Mouse (Mus musculus): ENCODE measurements at regions not wholly inside any gene's neighbourhood (a gene's known extent, or its start where the extent isn't known, plus 50 kb on each side); places are given as distances from the start of the nearest gene placed in this dataset.

GRCm38 (mm10) chr7:40052255-40052654, 534.7 kb downstream of the Zfp619 start:
- DNase-seq (ENCODE audit: low spot score) = no peak

GRCm38 (mm10) chr7:40058836-40059235, 541.3 kb downstream of the Zfp619 start:
- DNase-seq (ENCODE audit: low spot score) = no peak

- DNase-seq (ENCODE audit: low spot score) = no peak
Measured at GRCm38 (mm10) chr7:40064631-40065030, 547.1 kb downstream of the Zfp619 start.

- DNase-seq (ENCODE audit: low spot score) = no peak
Measured at GRCm38 (mm10) chr7:40065526-40065925, 548.0 kb downstream of the Zfp619 start.

- DNase-seq (ENCODE audit: low spot score) = no peak
Measured at GRCm38 (mm10) chr7:40067378-40067777, 549.8 kb downstream of the Zfp619 start.

- no peak for DNase-seq (ENCODE audit: low spot score)
Measured at GRCm38 (mm10) chr7:40071313-40071712, 553.7 kb downstream of the Zfp619 start.

- DNase-seq (ENCODE audit: low spot score) = no peak
Measured at GRCm38 (mm10) chr7:40072478-40072877, 554.9 kb downstream of the Zfp619 start.

GRCm38 (mm10) chr7:40086236-40086635, 568.7 kb downstream of the Zfp619 start:
- DNase-seq (ENCODE audit: low spot score) = no peak

GRCm38 (mm10) chr7:40097094-40097493, 579.5 kb downstream of the Zfp619 start:
- no peak for DNase-seq (ENCODE audit: low spot score)

GRCm38 (mm10) chr7:40103057-40103945, 585.7 kb downstream of the Zfp619 start:
- no peak for DNase-seq (ENCODE audit: low spot score)

- no peak for DNase-seq (ENCODE audit: low spot score)
Measured at GRCm38 (mm10) chr7:40142906-40143305, 625.3 kb downstream of the Zfp619 start.

GRCm38 (mm10) chr7:40144431-40144830, 626.9 kb downstream of the Zfp619 start:
- no peak for DNase-seq (ENCODE audit: low spot score)

- DNase-seq (ENCODE audit: low spot score) = no peak
Measured at GRCm38 (mm10) chr7:40177570-40177969, 660.0 kb downstream of the Zfp619 start.

GRCm38 (mm10) chr7:40195366-40195765, 677.8 kb downstream of the Zfp619 start:
- DNase-seq (ENCODE audit: low spot score) = no peak

- DNase-seq (ENCODE audit: low spot score) = no peak
Measured at GRCm38 (mm10) chr7:40202615-40203014, 685.0 kb downstream of the Zfp619 start.

GRCm38 (mm10) chr7:40211956-40212355, 686.2 kb upstream of the Vstm2b start:
- no peak for DNase-seq (ENCODE audit: low spot score)

- no peak for DNase-seq (ENCODE audit: low spot score)
Measured at GRCm38 (mm10) chr7:40212576-40212975, 685.6 kb upstream of the Vstm2b start.

- no peak for DNase-seq (ENCODE audit: low spot score)
Measured at GRCm38 (mm10) chr7:40213646-40214045, 684.5 kb upstream of the Vstm2b start.

- DNase-seq (ENCODE audit: low spot score) = no peak
Measured at GRCm38 (mm10) chr7:40214395-40214794, 683.7 kb upstream of the Vstm2b start.

- no peak for DNase-seq (ENCODE audit: low spot score)
Measured at GRCm38 (mm10) chr7:40215271-40215670, 682.9 kb upstream of the Vstm2b start.

- DNase-seq (ENCODE audit: low spot score) = no peak
Measured at GRCm38 (mm10) chr7:40220549-40220948, 677.6 kb upstream of the Vstm2b start.

- no peak for DNase-seq (ENCODE audit: low spot score)
Measured at GRCm38 (mm10) chr7:40245188-40245587, 652.9 kb upstream of the Vstm2b start.

- no peak for DNase-seq (ENCODE audit: low spot score)
Measured at GRCm38 (mm10) chr7:40248521-40248920, 649.6 kb upstream of the Vstm2b start.

GRCm38 (mm10) chr7:40253486-40253885, 644.6 kb upstream of the Vstm2b start:
- no peak for DNase-seq (ENCODE audit: low spot score)

All from ovary, postnatal 10 days (tissue).